ENCODE assay signal across 12 mouse cellular contexts in the genomic region with DNA sequence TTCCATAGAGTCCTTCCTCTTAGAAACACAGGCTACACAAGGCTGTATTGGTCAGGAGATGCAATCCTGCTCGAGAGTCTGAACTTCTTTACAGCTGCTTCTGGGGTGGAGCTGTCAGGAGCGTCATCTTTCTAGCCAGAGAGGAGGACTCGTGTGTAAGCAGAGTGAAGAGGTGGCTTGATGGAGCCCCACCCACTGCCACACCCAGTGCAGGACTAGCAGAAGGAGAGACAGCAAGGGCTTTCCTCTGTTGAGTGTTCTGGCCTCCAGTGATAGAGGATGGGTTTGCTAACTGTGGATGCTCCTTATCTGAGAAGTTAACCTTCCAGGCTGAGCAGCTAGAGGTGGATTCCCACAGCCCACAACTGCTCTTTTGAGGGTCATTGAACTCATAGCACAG.
DNase-seq lines count a peak whose midpoint lies in the region; ATAC-seq lines count a peak whose summit lies in the region.
"Had no signal": no experiment of that assay in that cellular context is flagged by ENCODE, and none has a peak within 500 bp of the region (broad histone marks: within the 10 kb centered on the region; RNA-seq: fewer than 3 reads in every experiment).

No protein-coding gene starts in this region.

- no peaks in the 10 kb centered on the region for H3K9me3 ChIP-seq in heart, embryonic 10.5 days
- no peaks in the 10 kb centered on the region for H3K9me3 ChIP-seq in intestine, embryonic 16.5 days (ENCODE audit: control insufficient read depth, low read length)

- no peaks in the 10 kb centered on the region for H3K36me3 ChIP-seq in heart, embryonic 10.5 days
- H3K36me3 ChIP-seq in intestine, embryonic 16.5 days (ENCODE audit: control insufficient read depth, insufficient read depth, low read length): no peaks in the 10 kb centered on the region

- H3K4me3 ChIP-seq in heart, embryonic 10.5 days: no peak overlapping the region
- H3K4me3 ChIP-seq in intestine, embryonic 16.5 days (ENCODE audit: low read length): no peak overlapping the region

- intact Hi-C loops in heart, postnatal 25 days (cut with DNase I): no loop called here

- no peak overlapping the region for H3K27ac ChIP-seq in heart, embryonic 10.5 days
- H3K27ac ChIP-seq in intestine, embryonic 16.5 days (ENCODE audit: low read length): no peak overlapping the region

- ATAC-seq in intestine, embryonic 16.5 days: peak; percentile 69
- ATAC-seq: Patski had no signal

- H3K4me1 ChIP-seq in heart, embryonic 10.5 days: no peaks in the 10 kb centered on the region
- H3K4me1 ChIP-seq in intestine, embryonic 16.5 days (ENCODE audit: control insufficient read depth, insufficient read depth, low read length): peaks cover 17% of the 10 kb centered on the region

- no peaks in the 10 kb centered on the region for H3K27me3 ChIP-seq in heart, embryonic 10.5 days (ENCODE audit: insufficient read depth, poor library complexity, severe bottlenecking)
- H3K27me3 ChIP-seq in intestine, embryonic 16.5 days (replicated peaks; ENCODE audit: control insufficient read depth, insufficient read depth, low read length): no peaks in the 10 kb centered on the region
- H3K27me3 ChIP-seq: Patski had no signal

- DNase-seq in heart, embryonic 10.5 days (ENCODE audit: low spot score): peak; percentile 79
- DNase-seq in heart, postnatal 25 days (ENCODE audit: low spot score): no peak
- peak; percentile 35 for DNase-seq in ZHBTc4 (ENCODE audit: low read depth, low spot score)
- DNase-seq in natural killer cell, adult 2 months (ENCODE audit: low spot score in 2 of 2): peak; percentile 14 to 27
- DNase-seq in adrenal gland, postnatal 36 days: no peak
- no peak for DNase-seq in lung, postnatal 10 days
- no peak for DNase-seq in lung, postnatal 36 days
- DNase-seq: heart, postnatal 4 days; right cerebral cortex, postnatal 14 days; thymus, postnatal 4 days had no signal

- no peak overlapping the region for H3K4me2 ChIP-seq in intestine, embryonic 16.5 days (ENCODE audit: low read depth, low read length)

- H3K9ac ChIP-seq in intestine, embryonic 16.5 days (ENCODE audit: low read depth, low read length): no peak overlapping the region

- 50% methylated on average over 3 of the region's 3 CpGs for WGBS in heart, embryonic 10.5 days
- WGBS in intestine, embryonic 16.5 days: 41% methylated on average over 3 of the region's 3 CpGs

Comparison
In these comparisons a context has a peak if more than half of its experiments do, and no peak if none do; other contexts are left out.
1. DNase-seq: peak in heart, embryonic 10.5 days (single experiment), ZHBTc4 (single experiment) and natural killer cell, adult 2 months (2 of 2); none in heart, postnatal 25 days (single experiment), adrenal gland, postnatal 36 days (0 of 2), lung, postnatal 10 days (single experiment) and lung, postnatal 36 days (single experiment).